Mouse (Mus musculus): ENCODE results near the gene Ptger2.
A peak's percentile ranks its signal among the peaks of the same experiment; 100 is the strongest.

Gene Ptger2

DNA sequence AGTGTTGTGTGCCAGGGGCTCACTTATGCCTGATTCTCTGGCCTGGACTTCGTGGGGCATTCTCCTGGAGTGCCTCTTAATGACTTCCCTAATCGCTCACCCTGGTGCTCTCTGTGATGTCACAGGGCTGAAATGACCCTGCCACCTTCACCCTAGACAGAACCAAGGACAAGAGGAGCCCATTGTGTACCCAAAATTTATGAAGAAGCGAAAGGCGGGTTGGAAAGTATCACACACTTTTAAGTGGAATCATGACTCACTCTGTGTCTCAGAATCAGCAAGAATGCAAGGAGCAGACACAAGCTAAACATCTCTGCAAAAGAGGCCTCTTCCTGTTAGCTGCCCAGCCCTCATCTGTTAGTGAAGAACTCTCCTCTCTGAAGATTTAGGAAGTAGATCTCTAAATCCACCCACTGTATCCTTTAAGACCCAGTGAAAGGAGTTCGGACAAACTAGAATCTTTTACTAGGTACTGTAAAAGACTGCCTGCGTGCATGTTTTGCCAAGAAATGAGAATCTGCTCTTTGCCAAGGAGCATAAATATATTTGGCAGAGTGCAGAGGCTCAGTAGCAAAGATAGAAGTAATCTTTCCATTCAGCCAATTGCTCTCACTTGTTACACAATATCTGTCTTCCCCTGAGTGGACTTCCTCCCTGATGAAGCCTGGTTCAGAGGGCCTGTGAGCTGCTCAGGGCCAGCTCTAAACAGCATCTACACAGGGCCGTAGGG lies 61.9 kb downstream of the Ptger2 start:
- DNase-seq (ENCODE audit: low spot score) = peak; percentile 68

DNA sequence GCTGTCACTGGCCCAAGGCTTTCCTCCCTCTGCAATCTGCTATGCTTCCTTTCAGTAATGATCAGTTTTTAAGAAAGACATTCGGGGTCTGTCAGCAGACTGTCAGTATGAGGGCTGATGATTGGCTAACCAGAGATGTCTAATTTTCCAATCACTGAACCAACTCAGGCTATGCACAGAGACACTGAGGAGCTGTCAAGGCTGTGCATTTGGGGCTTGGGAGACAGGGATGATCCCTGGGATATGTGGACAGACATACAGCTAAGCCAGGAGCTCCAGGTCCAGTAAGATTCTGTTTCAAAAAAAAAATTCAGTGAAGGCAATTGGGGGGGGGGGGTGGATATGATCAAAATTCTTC lies 62.4 kb downstream of the Ptger2 start:
- no peak for DNase-seq (ENCODE audit: low spot score)

DNA sequence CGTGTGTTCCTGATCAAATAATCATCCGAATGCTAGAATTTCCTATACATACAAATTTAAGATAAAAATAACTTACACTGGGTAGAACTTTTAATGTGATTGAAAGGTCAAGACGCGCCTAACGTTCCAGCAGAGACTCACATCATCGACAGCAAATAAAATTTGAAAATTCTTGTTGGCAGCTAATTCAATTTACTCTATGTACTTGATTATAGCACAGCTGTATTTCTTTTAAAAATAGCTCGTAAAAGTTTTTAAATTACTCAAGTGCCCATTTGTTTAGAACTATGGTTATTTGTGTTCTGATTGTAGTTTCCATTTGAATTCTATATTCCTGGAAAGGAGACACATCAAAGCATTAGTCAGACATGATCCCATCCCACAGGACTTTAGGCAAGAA lies 63.1 kb downstream of the Ptger2 start:
- no peak for DNase-seq (ENCODE audit: low spot score)

Measured in adipocyte (in vitro differentiated cells).